Mouse (Mus musculus) limb, embryonic 13.5 days (tissue): ENCODE data around the gene Med16. TPM values are rescaled to one million over a fixed set of nuclear protein-coding genes. Genes with fewer than 3 reads are reported as not detected.

Source experiments
- ATAC-seq: fragments of 200-750 bp; cut with Nextera tagmentation; 2 replicates; pipeline ENCODE4 v1.8.0; 2017; ENCODE audit warnings: low read depth, moderate number of reproducible peaks, moderate TSS enrichment; ENCODE audit not compliant: low FRiP score
- H3K27ac ChIP-seq: fragments of 300-500 bp; sonication (generic); 2 replicates; pipeline ENCODE4 v1.5.1; 2015; ENCODE audit warnings: inconsistent platforms, mild to moderate bottlenecking, moderate library complexity
- H3K27me3 ChIP-seq: fragments of 300-500 bp; sonication (generic); 2 replicates; pipeline ENCODE4 v1.6.1; 2015; ENCODE audit warnings: mild to moderate bottlenecking, inconsistent platforms
- H3K36me3 ChIP-seq: fragments of 300-500 bp; sonication (generic); 2 replicates; pipeline ENCODE4 v1.6.1; 2015; ENCODE audit warnings: inconsistent platforms, mild to moderate bottlenecking, moderate library complexity
- H3K4me1 ChIP-seq: fragments of 300-500 bp; sonication (generic); 2 replicates; pipeline ENCODE4 v1.6.1; 2015; ENCODE audit warnings: inconsistent platforms
- H3K4me2 ChIP-seq: fragments of 300-500 bp; sonication (generic); replicated peaks from 2 replicates; pipeline ENCODE4 v1.6.1; 2015; ENCODE audit warnings: inconsistent platforms, mild to moderate bottlenecking, moderate library complexity
- H3K4me3 ChIP-seq: fragments of 300-500 bp; sonication (generic); 2 replicates; pipeline ENCODE4 v1.5.1; 2015; ENCODE audit warnings: moderate library complexity, mild to moderate bottlenecking, inconsistent platforms
- H3K9ac ChIP-seq: fragments of 300-500 bp; sonication (generic); 2 replicates; pipeline ENCODE4 v1.6.1; 2015; ENCODE audit warnings: mild to moderate bottlenecking, inconsistent platforms
- H3K9me3 ChIP-seq: fragments of 300-500 bp; sonication (generic); 2 replicates; pipeline ENCODE4 v1.6.1; 2016; ENCODE audit warnings: inconsistent platforms
- WGBS: fragments of 180-500 bp; shearing (Covaris S2); methylation state at CpG from one replicate; pipeline ENCODE4 v1.1.7; 2015; 5-methylcytosine and 5-hydroxymethylcytosine counted together
- polyA plus RNA-seq: library from polyadenylated mRNA; unstranded; fragments of >200 nt; fragmentation: Nextera tagmentation; extraction: Ambion mirVana; gene quantifications from 2 replicates; pipeline ENCODE4 v1.2.1, GENCODE M21; 2015

The Med16 gene
- polyA plus RNA-seq, 1 experiment from 2014 or later: 44.9 TPM

GRCm38 (mm10) chr10:79942988-79943387 lies 34.3 kb upstream of the Med16 start:
- H3K4me1 ChIP-seq: peaks cover 43% of the 10 kb centered on the region
- H3K27me3 ChIP-seq: no peaks in the 10 kb centered on the region
- no peak overlapping the region for H3K4me2 ChIP-seq
- H3K36me3 ChIP-seq: peaks cover 57% of the 10 kb centered on the region
- H3K27ac ChIP-seq: no peak overlapping the region
- no peak for ATAC-seq
- no peak overlapping the region for H3K4me3 ChIP-seq
- 85% methylated on average over 1 of the region's 1 CpGs for WGBS
- no peak overlapping the region for H3K9ac ChIP-seq
- H3K9me3 ChIP-seq: no peaks in the 10 kb centered on the region

- no peak overlapping the region for H3K9ac ChIP-seq
- no peak overlapping the region for H3K4me2 ChIP-seq
- peaks cover 43% of the 10 kb centered on the region for H3K4me1 ChIP-seq
- no peak overlapping the region; the same call in 1 of the 2 replicates for H3K27ac ChIP-seq
- 47% methylated on average over 7 of the region's 7 CpGs for WGBS
- no peak overlapping the region for H3K4me3 ChIP-seq
- no peak for ATAC-seq
- no peaks in the 10 kb centered on the region for H3K27me3 ChIP-seq
- no peaks in the 10 kb centered on the region for H3K9me3 ChIP-seq
- peaks cover 54% of the 10 kb centered on the region for H3K36me3 ChIP-seq
Observed at GRCm38 (mm10) chr10:79940749-79941148, 32.0 kb upstream of the Med16 start.

GRCm38 (mm10) chr10:79937775-79938526 lies 29.2 kb upstream of the Med16 start:
- no peak overlapping the region; the same call in 1 of the 2 replicates for H3K27ac ChIP-seq
- H3K9me3 ChIP-seq: no peaks in the 10 kb centered on the region
- H3K4me2 ChIP-seq: no peak overlapping the region
- peaks cover 79% of the 10 kb centered on the region for H3K36me3 ChIP-seq
- no peaks in the 10 kb centered on the region for H3K27me3 ChIP-seq
- peaks cover 38% of the 10 kb centered on the region for H3K4me1 ChIP-seq
- WGBS: 71% methylated on average over 11 of the region's 11 CpGs
- H3K4me3 ChIP-seq: no peak overlapping the region
- H3K9ac ChIP-seq: no peak overlapping the region; the same call in 1 of the 2 replicates
- ATAC-seq: no peak

- Histone ChIP-seq H3K27me3 (no peaks in the 10 kb centered on the region), H3K9ac (peak overlapping the region; percentile 4; the same call in 1 of the 2 replicates), H3K27ac (peak overlapping the region; percentile 72; the same call in 1 of the 2 replicates), H3K36me3 (peaks cover 81% of the 10 kb centered on the region), H3K4me3 (no peak overlapping the region), H3K4me1 (peaks cover 47% of the 10 kb centered on the region), H3K9me3 (no peaks in the 10 kb centered on the region), H3K4me2 (peak overlapping the region; percentile 7; the same call in 1 of the 2 replicates)
- ATAC-seq: no peak
- 66% methylated on average over 27 of the region's 27 CpGs for WGBS
Observed at GRCm38 (mm10) chr10:79936911-79937441, 28.3 kb upstream of the Med16 start.

GRCm38 (mm10) chr10:79936284-79936910 lies 27.7 kb upstream of the Med16 start:
- peaks cover 52% of the 10 kb centered on the region for H3K4me1 ChIP-seq
- peak overlapping the region; percentile 72; the same call in 1 of the 2 replicates for H3K27ac ChIP-seq
- H3K9me3 ChIP-seq: no peaks in the 10 kb centered on the region
- H3K9ac ChIP-seq: 0 out of 2 replicates have a peak overlapping the region, but pooled peaks have one; percentile 4
- 58% methylated on average over 10 of the region's 10 CpGs for WGBS
- no peak overlapping the region for H3K4me3 ChIP-seq
- H3K36me3 ChIP-seq: peaks cover 81% of the 10 kb centered on the region
- H3K27me3 ChIP-seq: no peaks in the 10 kb centered on the region
- H3K4me2 ChIP-seq: peak overlapping the region; percentile 7; the same call in 1 of the 2 replicates
- no peak for ATAC-seq

- H3K4me2 ChIP-seq: no peak overlapping the region
- H3K9ac ChIP-seq: no peak overlapping the region
- H3K27me3 ChIP-seq: no peaks in the 10 kb centered on the region
- WGBS: 86% methylated on average over 16 of the region's 16 CpGs
- H3K4me1 ChIP-seq: peaks cover 66% of the 10 kb centered on the region
- no peak overlapping the region for H3K4me3 ChIP-seq
- H3K27ac ChIP-seq: no peak overlapping the region
- H3K9me3 ChIP-seq: no peaks in the 10 kb centered on the region
- ATAC-seq: no peak
- peaks cover 79% of the 10 kb centered on the region for H3K36me3 ChIP-seq
Observed at GRCm38 (mm10) chr10:79934794-79935569, 26.3 kb upstream of the Med16 start.

GRCm38 (mm10) chr10:79934272-79934721 lies 25.6 kb upstream of the Med16 start:
- H3K9ac ChIP-seq: no peak overlapping the region
- no peak overlapping the region for H3K4me2 ChIP-seq
- H3K9me3 ChIP-seq: no peaks in the 10 kb centered on the region
- H3K4me3 ChIP-seq: no peak overlapping the region
- H3K4me1 ChIP-seq: peaks cover 73% of the 10 kb centered on the region
- H3K36me3 ChIP-seq: peaks cover 74% of the 10 kb centered on the region
- WGBS: 74% methylated on average over 13 of the region's 13 CpGs
- H3K27ac ChIP-seq: no peak overlapping the region
- no peak; the same call in 1 of the 2 replicates for ATAC-seq
- H3K27me3 ChIP-seq: no peaks in the 10 kb centered on the region

- Histone ChIP-seq H3K4me1 (peaks cover 77% of the 10 kb centered on the region), H3K36me3 (peaks cover 72% of the 10 kb centered on the region), H3K27ac (no peak overlapping the region), H3K27me3 (no peaks in the 10 kb centered on the region), H3K4me3 (no peak overlapping the region), H3K9ac (no peak overlapping the region), H3K4me2 (no peak overlapping the region), H3K9me3 (no peaks in the 10 kb centered on the region)
- ATAC-seq: no peak
- WGBS: 67% methylated on average over 6 of the region's 6 CpGs
Observed at GRCm38 (mm10) chr10:79933861-79934260, 25.1 kb upstream of the Med16 start.

GRCm38 (mm10) chr10:79933145-79933679 lies 24.5 kb upstream of the Med16 start:
- Histone ChIP-seq H3K4me3 (0 out of 2 replicates have a peak overlapping the region, but pooled peaks have one; percentile 6), H3K4me2 (peak overlapping the region; percentile 27), H3K27me3 (no peaks in the 10 kb centered on the region), H3K4me1 (peaks cover 79% of the 10 kb centered on the region), H3K36me3 (peaks cover 67% of the 10 kb centered on the region), H3K9ac (no peak overlapping the region; the same call in 1 of the 2 replicates), H3K9me3 (no peaks in the 10 kb centered on the region), H3K27ac (peak overlapping the region; percentile 67; the same call in 1 of the 2 replicates)
- no peak for ATAC-seq
- 51% methylated on average over 9 of the region's 9 CpGs for WGBS

- Histone ChIP-seq H3K27ac (peak overlapping the region; percentile 67; the same call in 1 of the 2 replicates), H3K27me3 (no peaks in the 10 kb centered on the region), H3K9me3 (no peaks in the 10 kb centered on the region), H3K4me3 (0 out of 2 replicates have a peak overlapping the region, but pooled peaks have one; percentile 6), H3K4me1 (peaks cover 79% of the 10 kb centered on the region), H3K36me3 (peaks cover 63% of the 10 kb centered on the region), H3K9ac (peak overlapping the region; percentile 63), H3K4me2 (peak overlapping the region; percentile 27)
- 8% methylated on average over 8 of the region's 8 CpGs for WGBS
- peak; percentile 17; the same call in 1 of the 2 replicates for ATAC-seq
Observed at GRCm38 (mm10) chr10:79932736-79933135, 24.0 kb upstream of the Med16 start.

GRCm38 (mm10) chr10:79931797-79932196 lies 23.1 kb upstream of the Med16 start:
- Histone ChIP-seq H3K9ac (peak overlapping the region; percentile 35; the same call in 1 of the 2 replicates), H3K27me3 (no peaks in the 10 kb centered on the region), H3K4me2 (no peak overlapping the region), H3K36me3 (peaks cover 56% of the 10 kb centered on the region), H3K27ac (peak overlapping the region; percentile 35; the same call in 1 of the 2 replicates), H3K4me1 (peaks cover 73% of the 10 kb centered on the region), H3K4me3 (no peak overlapping the region), H3K9me3 (no peaks in the 10 kb centered on the region)
- no peak for ATAC-seq
- WGBS: 70% methylated on average over 9 of the region's 9 CpGs
